Mouse (Mus musculus) lung, postnatal 0 days (tissue): ENCODE results near the gene Grid2. TPM values are rescaled to one million over a fixed set of nuclear protein-coding genes. Genes with fewer than 3 reads are reported as not detected.

Experiments used
- ATAC-seq: fragments of 200-750 bp; cut with Nextera tagmentation; 2 replicates; pipeline ENCODE4 v1.8.0; 2017; ENCODE audit warnings: moderate library complexity
- DNase-seq: peaks from one replicate; pipeline ENCODE4 v3.0.0-alpha.2; 2016; ENCODE audit warnings: low spot score
- H3K27ac ChIP-seq: fragments of 300-500 bp; sonication (generic); 2 replicates; pipeline ENCODE4 v1.5.1; 2014; ENCODE audit warnings: antibody characterized with exemption, mild to moderate bottlenecking, low read length, mixed read lengths
- H3K27me3 ChIP-seq: fragments of 300-500 bp; sonication (generic); replicated peaks from 2 replicates; pipeline ENCODE4 v1.6.1; 2014; ENCODE audit warnings: low read length, mixed read lengths; ENCODE audit not compliant: insufficient read depth
- H3K36me3 ChIP-seq: fragments of 300-500 bp; sonication (generic); 2 replicates; pipeline ENCODE4 v1.6.1; 2014; ENCODE audit warnings: low read length, mixed read lengths; ENCODE audit not compliant: insufficient read depth
- H3K4me1 ChIP-seq: fragments of 300-500 bp; sonication (generic); 2 replicates; pipeline ENCODE4 v1.6.1; 2014; ENCODE audit warnings: antibody characterized with exemption, low read depth, low read length, mixed read lengths; ENCODE audit not compliant: insufficient read depth
- H3K4me2 ChIP-seq: fragments of 300-500 bp; sonication (generic); replicated peaks from 2 replicates; pipeline ENCODE4 v1.6.1; 2014; ENCODE audit warnings: low read depth, mild to moderate bottlenecking, low read length, moderate library complexity, mixed read lengths
- H3K4me3 ChIP-seq: fragments of 300-500 bp; sonication (generic); 2 replicates; pipeline ENCODE4 v1.5.1; 2014; ENCODE audit warnings: low read depth, low read length
- H3K9ac ChIP-seq: fragments of 300-500 bp; sonication (generic); replicated peaks from 2 replicates; pipeline ENCODE4 v1.6.1; 2014; ENCODE audit warnings: low read depth, mild to moderate bottlenecking
- H3K9me3 ChIP-seq: fragments of 300-500 bp; sonication (generic); 2 replicates; pipeline ENCODE4 v1.6.1; 2016; ENCODE audit warnings: low read length, mixed read lengths
- CTCF ChIP-seq: IDR thresholded peaks from 2 replicates; pipeline ENCODE4 v1.5.1; 2016; ENCODE audit warnings: antibody characterized with exemption, mild to moderate bottlenecking
- EP300 ChIP-seq: IDR thresholded peaks from 2 replicates; pipeline ENCODE4 v1.6.1; 2016; ENCODE audit warnings: antibody characterized with exemption, mild to moderate bottlenecking, control low read depth
- WGBS: fragments of 180-500 bp; shearing (Covaris S2); extraction: QIAGEN DNeasy Blood & Tissue Kit; methylation state at CpG from one replicate; pipeline ENCODE4 v1.1.7; 2014; 5-methylcytosine and 5-hydroxymethylcytosine counted together
- polyA plus RNA-seq: library from polyadenylated mRNA; unstranded; fragments of >200 nt; fragmentation: Nextera tagmentation; extraction: Ambion mirVana; gene quantifications from 2 replicates; pipeline ENCODE4 v1.2.1, GENCODE M21; 2015

Grid2 gene
- 0.37 and 0.45 TPM in 2 replicates for polyA plus RNA-seq

DNA sequence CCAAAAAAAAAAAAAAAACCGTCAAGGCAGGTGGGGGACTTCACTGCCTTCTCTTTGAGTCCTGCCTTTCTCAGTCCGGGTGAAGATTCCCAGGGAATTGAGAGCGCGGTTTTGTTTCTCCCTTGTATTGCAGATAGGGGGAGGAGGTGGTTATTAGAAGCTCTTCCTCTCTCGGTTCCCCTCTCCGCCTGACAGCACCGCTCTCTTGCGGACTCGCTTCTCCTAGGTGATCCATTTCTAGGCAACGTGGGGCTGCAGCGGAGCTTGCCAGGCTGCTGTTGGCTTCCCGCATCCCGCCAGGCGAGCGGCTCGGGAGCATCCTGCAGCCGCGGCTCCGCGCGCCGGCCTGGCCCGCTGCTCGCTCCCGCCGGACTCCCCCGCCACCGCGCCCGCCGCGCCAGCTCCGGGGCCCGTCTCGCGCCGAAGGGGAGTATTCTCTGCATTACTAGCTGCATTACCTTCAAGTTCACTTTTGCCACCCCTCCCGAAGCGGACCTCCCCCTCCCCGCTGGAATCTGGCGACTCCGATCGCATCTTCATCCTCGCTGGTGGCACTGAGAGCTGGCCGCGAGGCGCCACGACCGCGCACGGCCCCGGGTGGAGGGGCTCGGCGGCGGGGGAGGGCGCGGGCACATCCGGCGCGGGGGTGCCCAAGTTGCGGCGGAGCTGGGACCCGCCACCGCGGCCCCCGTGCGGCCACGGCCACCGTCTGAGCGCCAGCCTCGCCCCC lies at the start of gene Grid2:
TSS of gene Grid2 (plus strand) at position 51 of the 730 bp plus-strand sequence.
- 2% methylated on average over 55 of the region's 71 CpGs for WGBS
- Histone ChIP-seq H3K27ac (no peak within 1 kb of the TSS), H3K27me3 (peaks cover 8% of the 10 kb centered on the region), H3K9ac (no peak within 1 kb of the TSS), H3K9me3 (no peaks in the 10 kb centered on the region), H3K36me3 (no peaks in the 10 kb centered on the region), H3K4me2 (peak within 1 kb of the TSS; percentile 94), H3K4me1 (no peaks in the 10 kb centered on the region), H3K4me3 (peak within 1 kb of the TSS; percentile 50)
- ATAC-seq (peak; percentile 38; the same call in 1 of the 2 replicates), DNase-seq (peak; percentile 31)
- TF ChIP-seq EP300 (no peak), CTCF (peak; percentile 33; the same call in 1 of the 2 replicates)

DNA sequence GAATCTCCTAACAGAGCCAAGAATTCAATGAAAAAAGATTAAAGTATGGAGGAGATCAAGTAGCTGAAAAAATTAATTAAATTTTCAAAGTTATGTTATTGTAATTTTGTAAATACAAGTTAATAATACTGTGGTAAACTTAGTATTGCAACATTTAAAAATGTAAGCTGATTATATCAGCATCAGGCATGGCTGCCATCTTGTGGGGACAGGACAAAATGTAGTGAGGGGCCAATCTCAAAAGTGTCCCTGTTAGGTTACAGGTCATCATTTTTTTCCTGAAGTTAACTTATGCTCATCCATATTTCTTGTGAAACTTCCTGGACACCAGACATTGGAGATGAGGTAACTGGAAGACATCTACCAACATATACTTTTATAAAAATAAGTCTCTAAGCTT lies 4.9 kb upstream of the Grid2 start:
- H3K9ac ChIP-seq, result no peak overlapping the region
- TF ChIP-seq CTCF, result no peak
- TF ChIP-seq EP300, result no peak
- no peak for ATAC-seq

DNA sequence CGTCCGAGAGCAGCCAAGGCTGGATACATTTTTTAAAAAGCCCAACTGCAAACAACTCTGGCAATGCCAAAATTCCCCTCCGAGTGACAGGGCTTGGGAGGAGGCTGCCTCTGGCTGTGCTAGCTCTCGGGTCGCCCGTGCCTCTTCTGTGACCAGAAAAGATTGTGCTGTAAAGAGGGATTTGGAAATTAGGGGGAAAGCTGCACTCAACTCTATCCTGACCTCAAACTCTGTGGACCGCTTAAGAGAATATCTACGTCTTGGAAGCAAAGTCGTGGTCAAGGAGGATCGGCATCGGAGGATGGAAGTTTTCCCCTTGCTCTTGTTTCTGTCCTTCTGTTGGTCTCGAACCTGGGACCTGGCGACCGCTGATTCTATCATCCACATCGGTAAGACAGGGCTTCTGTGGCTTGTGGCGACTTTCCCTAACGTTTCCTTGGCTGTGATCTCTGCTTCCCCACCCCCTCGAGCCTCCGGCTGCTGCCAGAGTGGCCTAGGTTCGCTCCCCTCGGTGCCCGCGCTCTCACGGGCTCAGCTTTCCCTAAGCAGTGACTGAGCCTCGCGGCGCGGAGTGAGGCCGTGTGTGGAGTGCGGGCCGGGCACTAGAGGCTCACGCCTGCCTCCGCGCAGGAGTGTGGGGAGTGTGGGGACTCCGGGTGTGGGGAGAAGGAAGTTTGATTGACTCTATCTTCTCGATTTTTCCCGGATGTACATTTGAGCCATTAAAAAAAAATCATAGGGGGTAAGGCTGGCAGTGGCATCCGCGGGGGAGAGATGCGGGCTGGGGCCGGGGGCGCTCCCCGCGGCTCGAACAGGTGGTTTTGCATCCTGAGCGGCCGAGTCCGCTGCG lies 1.1 kb downstream of the Grid2 start:
- peak overlapping the region; percentile 50 for H3K4me3 ChIP-seq

More for the DNA sequence above, 4.9 kb upstream of the Grid2 start:
- no peak for DNase-seq
- no peaks in the 10 kb centered on the region for H3K36me3 ChIP-seq
- no peaks in the 10 kb centered on the region for H3K9me3 ChIP-seq
- H3K4me2 ChIP-seq, result no peak overlapping the region
- H3K4me3 ChIP-seq, result no peak overlapping the region
- no peak overlapping the region for H3K27ac ChIP-seq
- no peaks in the 10 kb centered on the region for H3K27me3 ChIP-seq
- H3K4me1 ChIP-seq, result no peaks in the 10 kb centered on the region

DNA sequence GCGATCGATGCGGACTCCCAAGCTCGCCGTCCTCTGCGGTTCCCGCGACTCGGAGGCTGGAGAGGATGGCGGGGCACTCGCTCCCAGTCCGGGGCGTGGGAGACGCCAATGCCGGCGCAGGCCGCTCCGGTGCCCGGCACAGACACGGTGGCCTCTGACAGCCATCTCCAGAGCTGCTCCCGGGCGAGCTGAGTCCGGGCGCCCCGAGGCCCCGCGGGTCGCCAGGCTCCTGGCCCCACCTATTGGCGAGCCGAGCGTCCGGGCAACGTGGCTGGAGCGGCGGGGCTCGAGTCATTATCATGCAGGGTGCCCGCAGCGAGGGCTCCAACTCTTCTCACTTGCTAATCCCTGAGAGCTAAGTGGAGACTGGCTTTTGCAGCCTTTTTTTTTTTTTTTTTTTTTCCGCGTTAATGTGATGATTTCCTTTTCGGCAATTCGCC lies 1.8 kb downstream of the Grid2 start:
- Histone ChIP-seq H3K4me2 (peak overlapping the region; percentile 94), H3K9me3 (no peaks in the 10 kb centered on the region), H3K4me1 (no peaks in the 10 kb centered on the region), H3K27ac (no peak overlapping the region), H3K36me3 (no peaks in the 10 kb centered on the region), H3K9ac (no peak overlapping the region), H3K4me3 (peak overlapping the region; percentile 50), H3K27me3 (peaks cover 8% of the 10 kb centered on the region)
- TF ChIP-seq CTCF, result no peak
- TF ChIP-seq EP300, result no peak
- DNase-seq (peak; percentile 11), ATAC-seq (peak; percentile 71)
- WGBS, result under 1% methylated on average over 39 of the region's 42 CpGs

More for the DNA sequence above, 1.1 kb downstream of the Grid2 start:
- no peak overlapping the region for H3K27ac ChIP-seq
- no peaks in the 10 kb centered on the region for H3K4me1 ChIP-seq
- TF ChIP-seq EP300 (no peak), CTCF (no peak)
- peak; percentile 54 for ATAC-seq
- DNase-seq, result peak; percentile 11
- no peaks in the 10 kb centered on the region for H3K36me3 ChIP-seq
- H3K27me3 ChIP-seq, result peaks cover 8% of the 10 kb centered on the region
- peak overlapping the region; percentile 94 for H3K4me2 ChIP-seq
- no peaks in the 10 kb centered on the region for H3K9me3 ChIP-seq
- WGBS, result under 1% methylated on average over 48 of the region's 49 CpGs
- no peak overlapping the region for H3K9ac ChIP-seq

DNA sequence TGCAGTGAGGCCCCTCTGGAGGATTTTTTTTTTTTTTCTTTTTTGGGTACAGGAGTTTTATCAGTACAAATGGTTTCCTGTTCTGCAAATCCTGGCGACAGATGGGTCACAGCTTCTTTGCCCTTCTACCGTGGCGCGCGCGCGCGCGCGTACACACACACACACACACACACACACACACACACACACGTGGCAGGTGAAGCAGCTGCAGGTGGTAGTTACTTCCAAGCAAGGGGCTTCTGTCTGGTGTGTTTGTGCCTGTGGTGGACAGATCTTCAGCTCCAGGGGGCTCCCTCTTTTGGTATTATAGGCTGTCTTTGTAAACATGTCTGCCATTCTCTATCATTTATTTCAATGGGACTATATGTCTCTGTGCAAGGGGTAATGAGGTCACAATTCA lies 2.2 kb downstream of the Grid2 start:
- DNase-seq (no peak), ATAC-seq (no peak)
- no peaks in the 10 kb centered on the region for H3K36me3 ChIP-seq
- H3K9ac ChIP-seq, result no peak overlapping the region
- peak overlapping the region; percentile 94 for H3K4me2 ChIP-seq
- H3K27me3 ChIP-seq, result peaks cover 8% of the 10 kb centered on the region
- H3K27ac ChIP-seq, result no peak overlapping the region
- 5% methylated on average over 11 of the region's 11 CpGs for WGBS
- H3K4me1 ChIP-seq, result no peaks in the 10 kb centered on the region
- H3K9me3 ChIP-seq, result no peaks in the 10 kb centered on the region
- no peak for TF ChIP-seq CTCF
- no peak for TF ChIP-seq EP300
- H3K4me3 ChIP-seq, result peak overlapping the region; percentile 50; the same call in 1 of the 2 replicates

DNA sequence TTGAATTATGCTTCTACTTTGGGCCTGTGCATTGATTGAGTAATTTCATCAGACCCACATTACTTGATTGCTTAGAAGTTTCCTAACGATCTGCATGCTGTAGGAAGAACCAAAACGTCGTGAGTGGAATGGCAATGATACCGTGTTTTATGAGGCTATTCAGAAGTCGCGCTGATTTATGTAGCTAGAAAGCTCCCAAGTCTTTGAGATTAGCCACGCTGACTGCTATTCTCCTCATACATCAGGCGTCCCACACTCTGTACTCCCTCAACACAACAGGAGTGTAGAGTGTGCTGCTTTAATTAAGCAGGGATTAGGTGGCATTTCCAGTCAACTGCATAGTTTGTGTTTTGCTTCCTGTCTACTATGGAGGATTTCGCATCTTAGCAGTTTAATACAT lies 4.1 kb downstream of the Grid2 start:
- Histone ChIP-seq H3K36me3 (no peaks in the 10 kb centered on the region), H3K4me1 (no peaks in the 10 kb centered on the region), H3K27ac (no peak overlapping the region), H3K27me3 (peaks cover 8% of the 10 kb centered on the region), H3K4me3 (no peak overlapping the region), H3K9me3 (no peaks in the 10 kb centered on the region), H3K9ac (no peak overlapping the region), H3K4me2 (no peak overlapping the region)
- WGBS, result 69% methylated on average over 9 of the region's 9 CpGs
- ATAC-seq, result no peak
- no peak for TF ChIP-seq CTCF
- no peak for DNase-seq
